Mouse (Mus musculus) gastrocnemius, adult 18-20 months (tissue): ENCODE data around the gene Olfr1101. TPM values are rescaled to one million over a fixed set of nuclear protein-coding genes. Genes with fewer than 3 reads are reported as not detected.

Experiments
- DNase-seq: peaks from one replicate; pipeline ENCODE4 v3.0.0; 2021; ENCODE audit warnings: low spot score
- long read RNA-seq, 2 experiments: library from polyadenylated mRNA; stranded (forward); transcript quantifications; one replicate each; pipeline ENCODE4 v2.0.0; 2021
- total RNA-seq, 2 experiments: library from RNA; stranded (reverse); gene quantifications; 2 replicates each; pipeline ENCODE4 v1.2.3; 2021

The Olfr1101 gene
- total RNA-seq = not detected
- long read RNA-seq, experiment 1 = 0 reads
- long read RNA-seq, experiment 2 = 0 reads

- no peak for DNase-seq
Observed at GRCm38 (mm10) chr2:86991121-86991520, at the start of gene Olfr1101. Gene Olfr1101, minus strand, starts transcription at chr2:86991221.

- no peak for DNase-seq
Observed at GRCm38 (mm10) chr2:87036431-87036830, 45.4 kb upstream of the Olfr1101 start, which contains the start of gene Olfr1105. Gene Olfr1105, minus strand, starts transcription at chr2:87036531.

DNA sequence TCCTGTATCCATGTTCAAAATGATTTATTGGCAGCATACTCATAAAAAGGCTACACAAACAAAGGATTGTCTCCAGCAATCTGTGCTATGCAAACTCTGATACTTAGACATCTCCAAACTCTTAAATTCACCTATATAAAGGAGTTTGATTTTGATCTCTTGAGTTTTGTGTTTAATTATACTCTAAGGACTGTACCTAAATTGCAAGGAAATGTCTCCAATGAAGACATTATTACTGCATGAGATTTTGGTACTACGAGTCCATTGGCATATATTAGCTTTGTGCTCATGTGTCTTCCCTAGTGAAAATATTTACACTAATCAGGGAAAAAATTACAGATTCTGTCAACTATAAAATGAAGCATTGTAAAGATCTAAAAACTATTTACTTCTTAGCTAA lies 36.0 kb upstream of the Olfr1101 start, which contains the start of gene Olfr1104:
Gene Olfr1104, minus strand, starts transcription at position 101 of the 400 bp plus-strand sequence.
- DNase-seq = no peak

DNA sequence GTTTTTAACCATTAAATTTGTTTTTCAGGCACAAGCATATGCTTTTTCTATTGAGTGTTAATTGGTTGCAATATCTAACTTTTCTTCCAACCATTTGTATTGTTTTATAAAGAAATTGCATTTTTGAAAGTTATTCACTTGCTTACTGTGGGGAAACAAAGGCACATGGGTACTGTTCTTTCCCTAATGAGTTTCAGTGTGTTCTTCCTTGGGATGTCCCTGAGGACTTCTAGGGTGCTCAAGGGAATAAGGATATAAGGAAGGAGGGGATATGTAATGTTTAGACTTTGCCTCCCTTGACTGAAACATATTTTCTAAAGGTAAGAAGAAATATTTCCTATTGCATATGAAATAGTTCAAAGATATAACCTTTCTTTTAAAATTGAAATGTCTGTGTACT lies 7.1 kb upstream of the Olfr1101 start, which contains the start of gene Olfr1102:
Gene Olfr1102, plus strand, starts transcription at position 301 of the 400 bp plus-strand sequence.
- DNase-seq = no peak

DNA sequence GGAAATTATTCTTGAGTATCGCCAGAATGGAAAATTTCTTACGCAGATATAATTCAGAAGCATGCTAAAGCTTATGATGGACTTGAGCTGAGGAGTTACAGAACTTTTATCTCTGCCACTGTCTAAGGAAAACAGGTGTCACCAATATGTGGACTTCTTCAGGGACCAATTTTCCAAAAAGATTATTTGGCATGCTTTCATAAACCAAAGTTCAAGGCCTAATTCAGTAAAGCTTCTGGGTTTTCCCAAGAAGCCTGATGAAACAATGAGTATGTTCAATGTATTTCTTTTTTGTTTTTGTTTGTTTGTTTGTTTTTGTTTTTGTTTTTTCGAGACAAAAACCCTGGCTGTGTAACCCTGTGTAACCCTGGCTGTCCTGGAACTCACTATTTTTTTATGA lies 11.2 kb downstream of the Olfr1101 start, which contains the start of gene Olfr1100:
Gene Olfr1100, minus strand, starts transcription at position 101 of the 400 bp plus-strand sequence.
- no peak for DNase-seq

DNA sequence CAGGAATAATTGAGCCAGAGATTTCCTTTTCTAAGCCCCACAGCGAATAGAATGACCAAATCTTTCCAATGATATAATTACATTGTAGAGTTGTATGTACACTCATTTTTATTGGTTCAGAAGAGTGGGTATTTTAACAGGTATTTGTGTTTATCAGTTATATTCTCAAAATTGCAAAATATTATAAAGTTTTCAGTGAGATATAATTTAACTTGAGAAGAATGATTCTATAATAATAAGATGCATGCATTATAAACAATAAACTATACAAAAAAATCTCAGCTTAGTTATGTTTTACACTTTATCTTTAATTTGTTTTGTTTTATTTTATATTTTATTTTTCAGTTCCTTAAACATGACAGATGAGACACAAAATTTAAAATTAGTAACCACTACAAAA lies 30.4 kb downstream of the Olfr1101 start, which contains the start of gene Olfr1099:
Gene Olfr1099, minus strand, starts transcription at position 101 of the 400 bp plus-strand sequence.
- DNase-seq = no peak

Other genes starting within 250 kb of the Olfr1101 start
- gene Olfr1090, start 232.2 kb downstream of the Olfr1101 start, total RNA-seq = not detected
- not detected for gene Olfr1093, start 208.7 kb downstream of the Olfr1101 start, total RNA-seq
- not detected for gene Olfr141, start 181.2 kb downstream of the Olfr1101 start, total RNA-seq
- gene Olfr1094, start 166.6 kb downstream of the Olfr1101 start, total RNA-seq = not detected
- gene Olfr1095, start 139.5 kb downstream of the Olfr1101 start, total RNA-seq = not detected
- gene Gm13723, start 116.4 kb downstream of the Olfr1101 start, total RNA-seq = not detected
- not detected for gene Olfr1097, start 99.0 kb downstream of the Olfr1101 start, total RNA-seq
- gene Olfr1098, start 66.7 kb downstream of the Olfr1101 start, total RNA-seq = not detected
- not detected for gene Olfr1099, start 30.5 kb downstream of the Olfr1101 start, total RNA-seq
- not detected for gene Olfr1100, start 11.3 kb downstream of the Olfr1101 start, total RNA-seq
- gene Olfr1102, start 7.2 kb upstream of the Olfr1101 start, total RNA-seq = not detected
- gene Olfr1104, start 35.9 kb upstream of the Olfr1101 start, total RNA-seq = not detected
- gene Olfr1105, start 45.3 kb upstream of the Olfr1101 start, total RNA-seq = not detected
- not detected for gene Olfr1106, start 61.1 kb upstream of the Olfr1101 start, total RNA-seq
- not detected for gene Olfr1107, start 84.6 kb upstream of the Olfr1101 start, total RNA-seq
- gene Olfr1109, start 104.8 kb upstream of the Olfr1101 start, total RNA-seq = not detected
- gene Olfr259, start 123.3 kb upstream of the Olfr1101 start, total RNA-seq = not detected
- gene Olfr1110, start 149.1 kb upstream of the Olfr1101 start, total RNA-seq = not detected
- gene Olfr1111, start 161.4 kb upstream of the Olfr1101 start, total RNA-seq = not detected
- not detected for gene Olfr1112, start 196.6 kb upstream of the Olfr1101 start, total RNA-seq
- gene Olfr1113, start 217.7 kb upstream of the Olfr1101 start, total RNA-seq = not detected